Mouse (Mus musculus): ENCODE data around the gene Fus.

GRCm38 (mm10) chr7:127936216-127936884 is 30.9 kb upstream of the Fus start:
- TF ChIP-seq EP300 (IDR thresholded peaks at IDR 0.05; ENCODE audit: low read depth): no peak
- TF ChIP-seq CTCF (IDR thresholded peaks at IDR 0.05; ENCODE audit: low read depth): no peak

Data from heart, postnatal 0 days (tissue).